Mouse (Mus musculus) hindbrain, embryonic 16.5 days (tissue): ENCODE results near the gene Itsn1. TPM values are rescaled to one million over a fixed set of nuclear protein-coding genes. Genes with fewer than 3 reads are reported as not detected.

Experiments
- ATAC-seq: fragments of 200-750 bp; cut with Nextera tagmentation; 2 replicates; pipeline ENCODE4 v1.8.0; 2017; ENCODE audit warnings: moderate TSS enrichment, moderate library complexity
- H3K27ac ChIP-seq: fragments of 300-500 bp; sonication (generic); 2 replicates; pipeline ENCODE4 v1.5.1; 2014; ENCODE audit warnings: low read depth, mild to moderate bottlenecking, control low read depth, low read length, moderate library complexity
- H3K27me3 ChIP-seq: fragments of 300-500 bp; sonication (generic); replicated peaks from 2 replicates; pipeline ENCODE4 v1.6.1; 2014; ENCODE audit warnings: low read length; ENCODE audit not compliant: control insufficient read depth, insufficient read depth
- H3K36me3 ChIP-seq: fragments of 300-500 bp; sonication (generic); 2 replicates; pipeline ENCODE4 v1.6.1; 2014; ENCODE audit warnings: mild to moderate bottlenecking, low read length, moderate library complexity, mixed read lengths; ENCODE audit not compliant: control insufficient read depth, insufficient read depth
- H3K4me1 ChIP-seq: fragments of 300-500 bp; sonication (generic); 2 replicates; pipeline ENCODE4 v1.6.1; 2014; ENCODE audit warnings: low read depth, low read length; ENCODE audit not compliant: control insufficient read depth, insufficient read depth
- H3K4me2 ChIP-seq: fragments of 300-500 bp; sonication (generic); 2 replicates; pipeline ENCODE4 v1.6.1; 2014; ENCODE audit warnings: mild to moderate bottlenecking, low read length, control low read depth, moderate library complexity
- H3K4me3 ChIP-seq: fragments of 300-500 bp; sonication (generic); 2 replicates; pipeline ENCODE4 v1.5.1; 2014; ENCODE audit warnings: mild to moderate bottlenecking, low read length, control low read depth, moderate library complexity
- H3K9ac ChIP-seq: fragments of 300-500 bp; sonication (generic); 2 replicates; pipeline ENCODE4 v1.6.1; 2014; ENCODE audit warnings: low read depth, mild to moderate bottlenecking, control low read depth, low read length, moderate library complexity
- H3K9me3 ChIP-seq: fragments of 300-500 bp; sonication (generic); 2 replicates; pipeline ENCODE4 v1.6.1; 2014; ENCODE audit warnings: mild to moderate bottlenecking, low read length, moderate library complexity; ENCODE audit not compliant: control insufficient read depth
- WGBS: fragments of 180-500 bp; shearing (Covaris S2); extraction: QIAGEN DNeasy Blood & Tissue Kit; methylation state at CpG from one replicate; pipeline ENCODE4 v1.1.7; 2014; 5-methylcytosine and 5-hydroxymethylcytosine counted together
- polyA plus RNA-seq: library from polyadenylated mRNA; unstranded; fragments of >200 nt; fragmentation: Nextera tagmentation; extraction: Ambion mirVana; gene quantifications from 2 replicates; pipeline ENCODE4 v1.2.1, GENCODE M21; 2015

The Itsn1 gene
- polyA plus RNA-seq, 1 experiment from 2014 or later, result 49.6 TPM

GRCm38 (mm10) chr16:91836592-91837557, 107.8 kb downstream of the Itsn1 start:
- Histone ChIP-seq H3K4me3 (no peak overlapping the region), H3K27me3 (no peaks in the 10 kb centered on the region), H3K9ac (peak overlapping the region; percentile 5), H3K4me1 (peaks cover 16% of the 10 kb centered on the region), H3K27ac (peak overlapping the region; percentile 55), H3K9me3 (no peaks in the 10 kb centered on the region), H3K4me2 (no peak overlapping the region), H3K36me3 (peaks cover 17% of the 10 kb centered on the region)
- 27% methylated on average over 18 of the region's 18 CpGs for WGBS
- peak; percentile 86 for ATAC-seq

GRCm38 (mm10) chr16:91837558-91838041, 108.5 kb downstream of the Itsn1 start:
- Histone ChIP-seq H3K4me1 (peaks cover 16% of the 10 kb centered on the region), H3K9me3 (no peaks in the 10 kb centered on the region), H3K27ac (peak overlapping the region; percentile 55), H3K36me3 (peaks cover 21% of the 10 kb centered on the region), H3K4me3 (no peak overlapping the region), H3K27me3 (no peaks in the 10 kb centered on the region), H3K9ac (no peak overlapping the region), H3K4me2 (no peak overlapping the region)
- peak; percentile 54 for ATAC-seq
- WGBS, result 44% methylated on average over 4 of the region's 4 CpGs

GRCm38 (mm10) chr16:91838771-91839170, 109.7 kb downstream of the Itsn1 start:
- no peak for ATAC-seq
- no peak overlapping the region for H3K4me3 ChIP-seq
- H3K4me2 ChIP-seq, result no peak overlapping the region
- 77% methylated on average over 11 of the region's 11 CpGs for WGBS
- H3K4me1 ChIP-seq, result peaks cover 16% of the 10 kb centered on the region
- peaks cover 22% of the 10 kb centered on the region for H3K36me3 ChIP-seq
- H3K9me3 ChIP-seq, result no peaks in the 10 kb centered on the region
- peak overlapping the region; percentile 21; the same call in 1 of the 2 replicates for H3K27ac ChIP-seq
- H3K9ac ChIP-seq, result no peak overlapping the region
- H3K27me3 ChIP-seq, result no peaks in the 10 kb centered on the region

- Histone ChIP-seq H3K9me3 (no peaks in the 10 kb centered on the region), H3K4me3 (no peak overlapping the region), H3K9ac (no peak overlapping the region), H3K4me2 (no peak overlapping the region), H3K36me3 (peaks cover 26% of the 10 kb centered on the region), H3K27me3 (no peaks in the 10 kb centered on the region), H3K27ac (no peak overlapping the region), H3K4me1 (peaks cover 16% of the 10 kb centered on the region)
- ATAC-seq, result no peak
- WGBS, result 59% methylated on average over 11 of the region's 11 CpGs
Observed at GRCm38 (mm10) chr16:91839462-91839861, 110.4 kb downstream of the Itsn1 start.

- Histone ChIP-seq H3K27ac (no peak overlapping the region), H3K27me3 (no peaks in the 10 kb centered on the region), H3K9ac (no peak overlapping the region), H3K9me3 (no peaks in the 10 kb centered on the region), H3K4me1 (peaks cover 10% of the 10 kb centered on the region), H3K4me2 (no peak overlapping the region), H3K4me3 (no peak overlapping the region), H3K36me3 (peaks cover 31% of the 10 kb centered on the region)
- 85% methylated on average over 14 of the region's 14 CpGs for WGBS
- no peak for ATAC-seq
Observed at GRCm38 (mm10) chr16:91841026-91841630, 112.0 kb downstream of the Itsn1 start.

GRCm38 (mm10) chr16:91846089-91846741, 117.1 kb downstream of the Itsn1 start:
- H3K36me3 ChIP-seq, result peaks cover 29% of the 10 kb centered on the region
- ATAC-seq, result no peak
- no peaks in the 10 kb centered on the region for H3K27me3 ChIP-seq
- WGBS, result 36% methylated on average over 10 of the region's 10 CpGs
- H3K9ac ChIP-seq, result no peak overlapping the region
- H3K4me2 ChIP-seq, result no peak overlapping the region
- no peaks in the 10 kb centered on the region; the same call in none of the 2 replicates for H3K4me1 ChIP-seq
- no peak overlapping the region for H3K4me3 ChIP-seq
- H3K27ac ChIP-seq, result no peak overlapping the region
- no peaks in the 10 kb centered on the region for H3K9me3 ChIP-seq

- H3K4me2 ChIP-seq, result no peak overlapping the region
- no peak overlapping the region for H3K4me3 ChIP-seq
- H3K9me3 ChIP-seq, result no peaks in the 10 kb centered on the region
- H3K36me3 ChIP-seq, result peaks cover 28% of the 10 kb centered on the region
- H3K9ac ChIP-seq, result no peak overlapping the region
- ATAC-seq, result no peak
- 84% methylated on average over 13 of the region's 13 CpGs for WGBS
- H3K27me3 ChIP-seq, result no peaks in the 10 kb centered on the region
- no peak overlapping the region for H3K27ac ChIP-seq
- no peaks in the 10 kb centered on the region; the same call in none of the 2 replicates for H3K4me1 ChIP-seq
Observed at GRCm38 (mm10) chr16:91847525-91848225, 118.6 kb downstream of the Itsn1 start.

- Histone ChIP-seq H3K4me3 (no peak overlapping the region), H3K9me3 (no peaks in the 10 kb centered on the region), H3K36me3 (peaks cover 30% of the 10 kb centered on the region), H3K27ac (no peak overlapping the region), H3K9ac (no peak overlapping the region), H3K4me2 (no peak overlapping the region), H3K27me3 (no peaks in the 10 kb centered on the region), H3K4me1 (no peaks in the 10 kb centered on the region; the same call in none of the 2 replicates)
- 78% methylated on average over 9 of the region's 9 CpGs for WGBS
- ATAC-seq, result no peak
Observed at GRCm38 (mm10) chr16:91848505-91848904, 119.4 kb downstream of the Itsn1 start.
